Mouse (Mus musculus) myocyte (in vitro differentiated cells): Measurements from ENCODE around the gene Dguok. TPM values are rescaled to one million over a fixed set of nuclear protein-coding genes. Genes with fewer than 3 reads are reported as not detected.

Experiments
- H3K27me3 ChIP-seq: one replicate; pipeline ENCODE4 v1.6.1; 2011; ENCODE audit not compliant: control insufficient read depth, insufficient read depth, insufficient read length
- H3K36me3 ChIP-seq: one replicate; pipeline ENCODE4 v1.6.1; 2011; ENCODE audit not compliant: control insufficient read depth, insufficient read depth
- H3K4me2 ChIP-seq: one replicate; pipeline ENCODE4 v1.6.1; 2011; ENCODE audit warnings: low read depth, control low read depth
- H3K4me3 ChIP-seq: one replicate; pipeline ENCODE4 v1.5.1; 2011; ENCODE audit warnings: mild to moderate bottlenecking, control low read depth, moderate library complexity
- H3K79me2 ChIP-seq: one replicate; pipeline ENCODE4 v1.6.1; 2011; ENCODE audit not compliant: control insufficient read depth, insufficient read depth
- H3ac ChIP-seq: one replicate; pipeline ENCODE4 v1.6.1; 2011; ENCODE audit not compliant: control insufficient read depth, insufficient read length
- CEBPB ChIP-seq: IDR thresholded peaks from 2 replicates; pipeline ENCODE4 v1.6.1; 2011; ENCODE audit warnings: mild to moderate bottlenecking, moderate library complexity; ENCODE audit not compliant: poor library complexity, insufficient read depth, severe bottlenecking
- E2F4 ChIP-seq: IDR thresholded peaks from one replicate; pipeline ENCODE4 v1.6.1; 2011; ENCODE audit warnings: mild to moderate bottlenecking, control low read depth, moderate library complexity; ENCODE audit not compliant: insufficient read depth
- MAX ChIP-seq: IDR thresholded peaks from one replicate; pipeline ENCODE4 v1.6.1; 2011; ENCODE audit warnings: low read depth, mild to moderate bottlenecking, control low read depth
- MYOD1 ChIP-seq, 3 experiments: IDR thresholded peaks; one replicate each; pipeline ENCODE4 v1.6.1; 2011; ENCODE audit warnings: control low read depth in 2 of 3, low read depth in 2 of 3, mild to moderate bottlenecking in 2 of 3, moderate library complexity in 1 of 3; ENCODE audit not compliant: insufficient read length in 2 of 3, control insufficient read depth in 1 of 3
- MYOG ChIP-seq, 3 experiments: IDR thresholded peaks; one replicate each; pipeline ENCODE4 v1.6.1; 2011; ENCODE audit warnings: control low read depth in 2 of 3, low read depth in 2 of 3, mild to moderate bottlenecking in 2 of 3; ENCODE audit not compliant: insufficient read length in 2 of 3, control insufficient read depth in 1 of 3, insufficient read depth in 1 of 3
- POLR2A ChIP-seq: IDR thresholded peaks from one replicate; pipeline ENCODE4 v1.6.1; 2011; ENCODE audit warnings: low read depth, mild to moderate bottlenecking, control low read depth, moderate library complexity; ENCODE audit not compliant: insufficient read length
- POLR2AphosphoS2 ChIP-seq: IDR thresholded peaks from one replicate; pipeline ENCODE4 v1.6.1; 2011; ENCODE audit warnings: low read depth, control low read depth; ENCODE audit not compliant: insufficient read length
- REST ChIP-seq: IDR thresholded peaks from one replicate; pipeline ENCODE4 v1.6.1; 2011; ENCODE audit warnings: mild to moderate bottlenecking, control low read depth, moderate library complexity; ENCODE audit not compliant: insufficient read depth, insufficient read length
- SRF ChIP-seq: IDR thresholded peaks from one replicate; pipeline ENCODE4 v1.6.1; 2011; ENCODE audit warnings: low read depth; ENCODE audit not compliant: control insufficient read depth, insufficient read length
- TCF12 ChIP-seq: IDR thresholded peaks from one replicate; pipeline ENCODE4 v1.6.1; 2011; ENCODE audit warnings: mild to moderate bottlenecking, control low read depth; ENCODE audit not compliant: poor library complexity, insufficient read depth, severe bottlenecking
- TCF3 ChIP-seq: IDR thresholded peaks from one replicate; pipeline ENCODE4 v1.6.1; 2011; ENCODE audit warnings: low read depth, control low read depth; ENCODE audit not compliant: insufficient read length
- USF1 ChIP-seq: IDR thresholded peaks from one replicate; pipeline ENCODE4 v1.6.1; 2011; ENCODE audit warnings: low read depth, mild to moderate bottlenecking, control low read depth, moderate library complexity
- polyA plus RNA-seq: library from polyadenylated mRNA; unstranded; fragments of >200 nt; fragmentation: generic; extraction: Trizol; gene quantifications from one replicate; pipeline ENCODE4 v1.2.1, GENCODE M21; 2012; ENCODE audit warnings: missing spikeins

The Dguok gene
- polyA plus RNA-seq, 1 experiment = 28.6 TPM

DNA sequence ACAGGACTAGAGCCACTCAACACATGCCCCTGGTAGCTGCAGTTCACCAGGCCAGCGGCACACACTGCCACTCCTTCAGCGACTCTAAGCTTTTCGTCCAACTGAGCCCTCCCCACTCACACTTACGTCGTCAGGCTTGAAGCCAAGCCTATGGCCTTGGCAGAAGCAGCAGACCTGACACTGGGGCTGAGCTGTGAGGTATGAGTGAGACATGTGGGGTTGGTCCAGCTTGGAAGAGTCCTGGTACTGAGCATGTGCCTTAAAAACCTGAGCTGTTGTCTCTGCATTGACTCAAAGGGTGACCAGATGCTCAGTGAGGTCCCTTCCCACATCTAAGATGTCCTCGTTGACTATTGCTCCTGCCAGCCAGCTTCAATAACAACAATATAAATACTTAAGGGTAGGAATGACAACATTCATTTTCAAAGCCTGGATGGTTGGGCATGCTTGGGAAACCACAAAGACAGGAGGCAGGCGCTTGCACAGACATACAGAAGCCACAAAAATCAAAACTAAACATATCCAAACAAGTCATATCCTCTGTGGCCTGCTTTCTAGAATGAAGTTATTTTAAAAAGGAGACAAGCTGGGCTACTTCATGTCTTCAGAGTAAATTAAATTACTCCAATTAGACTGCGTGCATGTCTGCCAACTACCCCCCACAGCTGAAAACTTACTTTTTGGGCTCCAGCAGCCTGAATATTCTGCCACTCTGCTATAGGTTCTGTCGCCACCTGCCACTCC lies 10.6 kb downstream of the Dguok start:
- peaks cover 10% of the 10 kb centered on the region for H3K36me3 ChIP-seq
- peak overlapping the region; percentile 57 for H3K4me2 ChIP-seq
- TF ChIP-seq MAX = no peak
- no peak for TF ChIP-seq USF1
- no peak for TF ChIP-seq CEBPB
- no peak for TF ChIP-seq POLR2AphosphoS2
- no peak for TF ChIP-seq SRF
- no peak for TF ChIP-seq POLR2A
- no peak for TF ChIP-seq MYOD1 (IDR thresholded peaks at IDR 0.05; ENCODE audit: control insufficient read depth in 1 of 3, insufficient read length in 2 of 3, low read depth in 2 of 3)
- TF ChIP-seq E2F4 = no peak
- TF ChIP-seq TCF12 = no peak
- TF ChIP-seq TCF3 = no peak
- no peaks in the 10 kb centered on the region for H3K27me3 ChIP-seq
- H3ac ChIP-seq = no peak overlapping the region
- no peaks in the 10 kb centered on the region for H3K79me2 ChIP-seq
- no peak overlapping the region for H3K4me3 ChIP-seq

DNA sequence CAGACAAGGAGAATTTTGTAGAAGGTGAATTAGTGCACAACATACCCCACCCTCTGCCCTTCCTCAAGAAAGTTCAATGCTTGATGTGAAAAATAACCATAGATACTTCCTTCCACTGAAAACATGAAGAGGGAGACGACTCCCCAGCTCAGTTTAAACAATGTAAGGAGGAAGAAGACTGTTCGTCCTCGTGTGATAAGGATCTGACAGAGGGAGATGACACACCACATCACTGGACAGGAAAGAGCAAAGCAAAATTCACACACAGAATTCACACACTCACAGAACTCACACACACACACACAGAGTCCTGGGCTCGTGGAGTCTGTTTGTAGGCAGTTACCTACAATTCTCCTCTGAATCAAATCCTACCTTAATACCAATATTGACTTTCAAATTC lies 16.1 kb downstream of the Dguok start:
- Histone ChIP-seq H3K4me3 (no peak overlapping the region), H3K36me3 (peaks cover 25% of the 10 kb centered on the region), H3K27me3 (no peaks in the 10 kb centered on the region), H3K4me2 (no peak overlapping the region), H3ac (no peak overlapping the region), H3K79me2 (no peaks in the 10 kb centered on the region)
- no peak for TF ChIP-seq REST
- TF ChIP-seq POLR2A = no peak
- TF ChIP-seq MAX = no peak

DNA sequence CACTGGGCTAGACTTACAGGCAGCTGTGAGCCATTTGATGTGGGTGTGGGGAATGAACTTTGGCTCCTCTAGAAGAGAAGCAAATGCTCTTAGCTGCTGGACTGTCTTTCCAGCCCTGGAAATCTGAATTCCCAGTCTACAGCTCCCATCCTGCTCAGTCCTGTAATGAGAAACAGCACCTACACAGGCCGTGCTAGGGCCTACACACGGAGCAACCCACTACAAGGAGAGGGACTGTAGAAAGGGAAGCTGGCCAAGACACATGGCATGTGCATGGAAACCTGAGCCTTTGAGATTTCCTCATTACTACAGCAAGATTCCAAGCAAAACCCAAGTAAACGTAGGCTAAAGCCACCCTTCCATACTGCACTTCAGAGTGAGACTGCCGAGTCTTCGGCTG lies 18.6 kb downstream of the Dguok start:
- Histone ChIP-seq H3K79me2 (no peaks in the 10 kb centered on the region), H3ac (no peak overlapping the region)
- no peak for TF ChIP-seq USF1
- TF ChIP-seq POLR2A = no peak
- no peak for TF ChIP-seq MYOG (IDR thresholded peaks at IDR 0.05; ENCODE audit: control insufficient read depth in 1 of 3, insufficient read depth in 1 of 3, insufficient read length in 2 of 3, low read depth in 2 of 3)
- TF ChIP-seq POLR2AphosphoS2 = no peak
- no peak for TF ChIP-seq CEBPB
- no peak for TF ChIP-seq MAX
- no peak for TF ChIP-seq TCF3
- TF ChIP-seq SRF = no peak

DNA sequence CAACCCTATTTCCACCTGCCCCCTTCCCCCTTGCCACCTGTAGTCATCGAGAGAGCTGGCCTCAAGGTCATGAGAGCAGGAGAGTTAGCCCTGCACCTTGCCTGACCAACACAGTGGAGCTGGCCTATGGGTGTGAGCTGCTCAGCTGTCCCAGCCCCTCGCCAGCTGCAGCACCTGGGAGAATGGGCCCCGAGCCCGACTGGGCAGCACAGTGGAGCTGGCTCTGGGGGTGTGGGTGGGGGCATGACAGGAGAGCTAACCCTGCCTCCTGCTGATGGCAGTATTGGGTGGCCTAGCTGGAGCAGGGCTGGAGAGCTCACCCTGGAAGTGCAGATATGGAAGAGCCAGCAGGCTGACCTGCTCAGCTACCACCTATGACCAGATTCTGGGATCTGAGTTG lies 19.5 kb downstream of the Dguok start:
- Histone ChIP-seq H3K79me2 (no peaks in the 10 kb centered on the region), H3K36me3 (peaks cover 29% of the 10 kb centered on the region)
- no peak for TF ChIP-seq MYOG (IDR thresholded peaks at IDR 0.05; ENCODE audit: control insufficient read depth in 1 of 3, insufficient read depth in 1 of 3, insufficient read length in 2 of 3, low read depth in 2 of 3)
- no peak for TF ChIP-seq POLR2AphosphoS2
- no peak for TF ChIP-seq SRF
- TF ChIP-seq MAX = no peak
- no peak for TF ChIP-seq POLR2A
- TF ChIP-seq USF1 = no peak
- no peak for TF ChIP-seq CEBPB
- TF ChIP-seq MYOD1 (IDR thresholded peaks at IDR 0.05; ENCODE audit: control insufficient read depth in 1 of 3, insufficient read length in 2 of 3, low read depth in 2 of 3) = no peak
- no peak for TF ChIP-seq REST
- TF ChIP-seq TCF3 = no peak
- no peak for TF ChIP-seq E2F4
- no peak for TF ChIP-seq TCF12

More for the DNA sequence above, 18.6 kb downstream of the Dguok start:
- Histone ChIP-seq H3K4me3 (no peak overlapping the region), H3K27me3 (no peaks in the 10 kb centered on the region), H3K36me3 (peaks cover 30% of the 10 kb centered on the region), H3K4me2 (no peak overlapping the region)

DNA sequence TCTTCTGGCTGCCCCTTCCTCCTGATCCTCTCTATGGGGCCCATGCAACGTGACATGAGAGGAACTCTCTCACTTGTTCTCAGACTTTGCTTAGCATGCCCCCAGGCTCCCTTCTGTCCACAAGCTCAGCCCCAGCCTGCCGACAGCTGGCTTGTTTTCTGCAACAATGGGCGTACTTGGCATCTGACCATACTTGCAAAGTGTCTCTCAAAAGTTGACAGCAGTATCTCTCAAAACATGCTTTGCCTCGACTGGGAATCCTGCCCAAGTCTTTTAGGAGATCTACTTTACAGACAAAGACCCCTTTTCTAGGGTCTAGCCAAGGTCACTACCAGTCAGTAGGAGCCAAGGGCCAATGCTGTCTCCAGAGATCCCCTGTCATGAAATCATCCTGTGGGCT lies 20.9 kb downstream of the Dguok start:
- no peaks in the 10 kb centered on the region for H3K27me3 ChIP-seq
- H3K79me2 ChIP-seq = no peaks in the 10 kb centered on the region
- peaks cover 29% of the 10 kb centered on the region for H3K36me3 ChIP-seq
- no peak overlapping the region for H3K4me3 ChIP-seq
- TF ChIP-seq POLR2AphosphoS2 (no peak), TCF3 (no peak), SRF (no peak), E2F4 (no peak), MYOG (IDR thresholded peaks at IDR 0.05; ENCODE audit: control insufficient read depth in 1 of 3, insufficient read depth in 1 of 3, insufficient read length in 2 of 3, low read depth in 2 of 3) (no peak), REST (no peak), POLR2A (no peak), USF1 (no peak), CEBPB (no peak), MAX (no peak), MYOD1 (IDR thresholded peaks at IDR 0.05; ENCODE audit: control insufficient read depth in 1 of 3, insufficient read length in 2 of 3, low read depth in 2 of 3) (no peak)
- no peak overlapping the region for H3ac ChIP-seq
- no peak overlapping the region for H3K4me2 ChIP-seq

More for the DNA sequence above, 19.5 kb downstream of the Dguok start:
- no peak overlapping the region for H3ac ChIP-seq
- no peak overlapping the region for H3K4me2 ChIP-seq
- H3K4me3 ChIP-seq = no peak overlapping the region
- H3K27me3 ChIP-seq = no peaks in the 10 kb centered on the region
